Mouse (Mus musculus) kidney, adult 8-10 months (tissue): Measurements from ENCODE around the gene Vps51.

Experiments used
- DNase-seq, 2 experiments: peaks; one replicate each; pipeline ENCODE4 v3.0.0; 2022

Vps51 gene

DNA sequence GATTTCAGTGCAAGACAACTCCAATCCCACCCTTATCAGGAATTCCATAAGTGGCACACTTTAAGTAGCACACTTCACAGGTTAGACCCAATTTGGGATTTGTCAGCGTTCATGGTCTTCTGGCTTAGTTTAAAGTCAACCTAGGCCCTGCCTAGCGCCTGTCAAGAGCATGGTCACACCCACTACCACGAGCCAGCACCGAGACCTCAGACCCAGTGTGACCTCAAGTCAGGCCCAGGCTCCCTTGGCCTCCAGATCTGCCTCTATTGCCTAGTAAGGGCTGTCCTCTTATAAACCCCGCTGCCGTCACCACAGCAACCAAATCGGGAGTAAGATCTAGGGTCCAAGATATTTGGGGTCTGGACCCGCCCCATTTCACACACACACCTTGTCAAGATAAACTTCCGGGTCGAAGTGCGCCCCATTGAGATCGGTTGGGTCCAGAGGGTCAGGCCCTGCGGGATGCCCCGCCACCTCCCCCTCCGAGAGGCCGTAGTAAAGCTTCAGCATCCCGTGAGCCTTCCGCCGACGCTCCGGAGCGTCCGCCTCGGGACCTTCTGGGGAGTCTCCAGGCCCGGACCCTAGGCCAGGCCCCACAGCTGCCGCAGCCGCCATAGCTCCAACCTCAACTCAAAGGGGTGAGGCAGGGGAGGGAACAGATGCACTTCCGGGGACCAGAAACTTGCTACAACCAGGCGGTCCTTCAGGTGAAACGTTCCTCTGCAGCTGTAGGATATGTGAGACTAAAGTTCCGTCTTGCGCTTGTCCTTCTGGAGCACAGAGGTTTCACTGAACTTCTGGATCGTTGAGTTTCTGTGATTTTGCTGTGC is at the start of gene Vps51:
Gene Vps51, minus strand, starts transcription at position 668 of the 830 bp plus-strand sequence.
- DNase-seq: peak; percentile 88 to 93

- peak in 1 of 2 experiments; percentile 62 for DNase-seq
Measured at GRCm38 (mm10) chr19:6126289-6126688, 49.3 kb upstream of the Vps51 start.

- no peak for DNase-seq
Measured at GRCm38 (mm10) chr19:6124898-6125297, 47.9 kb upstream of the Vps51 start.

DNA sequence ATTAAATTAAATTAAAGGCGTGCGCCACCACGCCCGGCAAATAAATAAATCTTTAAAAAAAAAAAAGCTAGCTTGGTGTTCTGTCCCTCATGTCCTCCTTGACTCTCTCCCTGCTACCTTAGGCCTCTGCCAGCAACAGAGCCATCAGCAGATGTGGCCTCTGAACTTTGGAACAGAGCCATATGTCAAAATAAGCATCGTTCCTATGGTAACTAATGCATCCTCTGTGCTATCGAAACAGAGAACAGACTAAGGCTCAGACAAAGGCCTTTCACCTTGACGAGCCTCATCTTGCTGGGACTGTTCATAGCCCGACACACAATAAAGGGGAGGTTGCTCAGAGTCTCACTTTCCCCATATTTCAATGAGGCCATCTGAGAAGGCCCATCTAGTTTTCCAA is 46.3 kb upstream of the Vps51 start:
- no peak for DNase-seq

- DNase-seq: no peak
Measured at GRCm38 (mm10) chr19:6121761-6122160, 44.7 kb upstream of the Vps51 start.

GRCm38 (mm10) chr19:6118677-6119185 is 41.7 kb upstream of the Vps51 start:
- DNase-seq: no peak

DNA sequence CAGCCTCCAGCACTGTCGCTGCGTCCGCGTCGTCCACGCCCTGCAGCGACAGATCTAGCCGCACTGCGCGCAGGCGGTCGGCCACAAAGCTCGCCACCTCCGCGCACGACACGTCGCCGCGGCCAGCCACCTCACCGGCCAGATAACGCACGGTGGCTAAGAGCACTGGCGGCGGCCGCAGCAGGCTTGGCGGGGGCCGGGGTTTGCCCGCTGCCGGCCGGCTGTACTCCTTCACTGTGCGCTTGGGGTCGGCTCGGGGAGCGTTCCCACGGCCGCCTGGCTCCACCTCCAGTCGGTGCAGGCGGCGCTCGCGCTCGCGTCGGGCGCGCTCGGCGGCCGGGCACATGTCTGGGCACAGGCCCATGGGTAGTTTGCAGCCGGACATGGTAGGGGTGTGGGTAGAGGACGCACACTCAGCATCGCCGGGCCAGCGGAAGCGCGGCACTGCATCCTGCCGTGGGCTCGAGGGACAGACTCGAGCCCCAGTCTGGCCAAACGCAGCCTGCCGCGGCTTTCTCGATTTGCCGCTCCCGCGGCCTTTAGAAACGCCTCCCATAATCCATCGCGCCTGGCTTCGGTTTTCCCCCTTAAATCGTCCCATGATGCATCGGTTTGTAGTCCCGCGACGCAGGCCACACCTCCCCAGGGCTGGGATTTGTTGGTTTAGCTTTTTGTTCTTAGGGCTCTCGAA is 41.1 kb upstream of the Vps51 start, which contains the start of gene Sac3d1:
Gene Sac3d1, minus strand, starts transcription at position 665 of the 691 bp plus-strand sequence.
- DNase-seq: peak; percentile 85 to 92

DNA sequence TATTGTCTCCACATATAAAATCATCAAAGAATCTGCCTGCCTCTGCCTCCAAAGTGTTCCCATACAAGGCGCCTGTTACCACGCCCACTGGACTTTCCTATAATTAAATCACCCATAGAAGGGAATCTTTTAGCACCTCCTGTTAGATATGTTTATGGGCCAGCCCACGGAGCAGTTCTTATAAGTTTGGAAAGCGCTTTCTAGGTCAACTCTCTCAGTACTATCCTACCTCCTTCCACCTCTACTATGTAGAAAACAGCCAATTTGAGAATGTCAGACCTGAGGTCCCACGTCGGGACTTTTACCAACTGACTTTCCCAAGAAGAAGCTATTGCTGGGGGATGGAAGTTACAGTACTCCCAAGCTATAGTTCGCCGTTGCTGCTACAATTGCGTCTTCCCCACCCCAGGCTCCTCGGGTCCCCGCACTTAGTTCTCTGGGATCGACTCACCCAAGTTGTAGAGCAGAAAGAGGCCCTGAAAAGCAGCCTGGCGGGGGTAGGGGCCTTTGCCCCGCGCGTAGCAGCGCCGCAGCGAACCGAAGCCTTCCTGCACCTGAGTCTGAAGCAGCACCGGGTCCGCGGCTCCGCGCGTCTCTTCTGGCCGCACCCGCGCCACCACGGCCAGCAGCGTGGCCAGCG is 40.4 kb upstream of the Vps51 start:
- no peak for DNase-seq

DNA sequence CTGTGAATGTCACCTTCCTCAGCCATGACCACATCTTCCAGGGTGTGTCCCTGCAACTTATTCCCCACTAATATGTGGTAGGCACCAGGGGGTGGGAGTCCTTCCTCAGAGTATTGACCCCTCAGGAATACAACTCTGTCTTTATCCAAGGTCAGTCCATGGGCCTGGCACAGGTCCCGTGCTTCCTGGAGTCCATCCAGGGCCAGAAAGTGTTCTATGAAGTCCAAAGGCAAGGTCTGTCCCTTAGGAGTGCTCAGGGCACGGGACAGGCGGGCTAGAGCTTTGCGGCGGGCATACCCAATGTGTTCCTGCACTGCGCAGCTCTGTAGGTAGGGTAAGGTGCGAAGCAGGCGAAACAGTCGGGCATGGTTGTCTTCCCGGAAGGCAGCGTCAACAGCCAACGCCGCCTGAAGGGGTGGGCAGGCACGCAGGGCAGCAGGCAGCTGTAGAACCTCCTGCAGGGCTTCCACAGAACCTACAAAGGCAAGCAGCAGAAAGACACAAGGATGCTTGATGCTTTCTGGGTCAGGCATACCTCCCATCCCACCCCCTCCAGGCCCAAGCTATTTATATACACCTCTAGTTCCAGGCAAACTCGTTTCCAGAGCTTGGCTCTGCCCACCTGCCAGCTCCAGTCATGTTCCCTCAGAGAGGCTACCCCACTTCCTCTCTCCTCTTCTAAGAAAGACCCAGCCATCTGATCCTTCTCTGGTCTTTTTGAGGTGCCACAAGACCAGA is 39.3 kb upstream of the Vps51 start:
- DNase-seq: peak in 1 of 2 experiments; percentile 68

- peak in 1 of 2 experiments; percentile 46 for DNase-seq
Measured at GRCm38 (mm10) chr19:6113116-6113515, 36.1 kb upstream of the Vps51 start.

DNA sequence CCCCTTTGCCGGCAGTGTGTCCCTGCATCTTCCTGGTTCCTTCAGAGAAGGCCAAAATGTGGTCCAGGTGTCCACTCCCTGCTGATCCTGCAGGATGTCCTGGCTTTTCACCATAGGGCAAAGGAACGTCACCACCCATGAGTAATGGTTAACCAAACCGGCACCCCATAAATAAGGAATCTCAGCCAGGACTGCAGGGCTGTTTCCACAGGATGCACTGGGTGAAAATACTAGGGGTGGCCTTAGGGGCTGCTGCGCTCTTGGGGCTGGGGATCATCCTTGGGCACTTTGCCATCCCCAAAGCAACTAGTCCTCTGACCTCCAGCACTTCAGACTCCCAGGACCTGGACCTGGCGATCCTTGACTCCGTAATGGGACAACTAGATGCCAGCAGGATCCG is 28.6 kb upstream of the Vps51 start, which contains the start of gene Naaladl1:
Gene Naaladl1, plus strand, starts transcription at position 197 of the 400 bp plus-strand sequence.
- peak in 1 of 2 experiments; percentile 24 for DNase-seq

- no peak for DNase-seq
Measured at GRCm38 (mm10) chr19:6104476-6104875, 27.4 kb upstream of the Vps51 start.

DNA sequence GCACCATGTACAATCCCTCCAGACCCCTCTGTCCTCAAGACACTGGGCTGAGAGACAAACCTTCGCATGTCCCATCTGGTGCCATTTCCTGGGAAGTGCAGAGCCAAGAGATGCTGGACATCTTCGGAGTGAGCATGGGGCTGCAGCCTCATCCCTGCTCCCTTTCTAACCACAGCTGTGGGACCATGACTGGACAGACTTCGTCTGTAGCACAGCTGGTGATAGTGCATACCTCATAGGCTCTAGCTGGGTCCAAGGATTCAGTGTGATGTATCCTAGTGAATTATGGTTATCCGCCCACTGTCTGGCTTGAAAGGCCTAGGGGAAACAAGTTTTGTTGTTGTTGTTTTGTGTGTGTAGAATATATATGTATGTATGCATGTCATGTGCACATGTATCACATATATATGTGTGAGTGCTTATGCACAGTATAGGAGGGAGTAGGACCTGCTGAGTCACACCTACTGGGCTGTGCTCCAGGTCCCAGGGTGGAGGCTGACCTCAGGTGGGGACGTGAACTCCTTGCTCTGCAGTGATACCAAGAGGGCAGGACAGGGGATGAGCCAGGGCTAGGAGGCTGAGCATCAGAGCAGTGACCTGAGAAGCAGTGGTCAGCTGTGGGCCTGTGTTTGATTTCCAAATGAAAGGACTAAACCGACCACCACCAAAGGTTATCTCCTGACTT is 25.3 kb upstream of the Vps51 start:
- DNase-seq: no peak

- no peak for DNase-seq
Measured at GRCm38 (mm10) chr19:6101186-6101585, 24.2 kb upstream of the Vps51 start.

GRCm38 (mm10) chr19:6097847-6098246 is 20.8 kb upstream of the Vps51 start:
- no peak for DNase-seq

DNA sequence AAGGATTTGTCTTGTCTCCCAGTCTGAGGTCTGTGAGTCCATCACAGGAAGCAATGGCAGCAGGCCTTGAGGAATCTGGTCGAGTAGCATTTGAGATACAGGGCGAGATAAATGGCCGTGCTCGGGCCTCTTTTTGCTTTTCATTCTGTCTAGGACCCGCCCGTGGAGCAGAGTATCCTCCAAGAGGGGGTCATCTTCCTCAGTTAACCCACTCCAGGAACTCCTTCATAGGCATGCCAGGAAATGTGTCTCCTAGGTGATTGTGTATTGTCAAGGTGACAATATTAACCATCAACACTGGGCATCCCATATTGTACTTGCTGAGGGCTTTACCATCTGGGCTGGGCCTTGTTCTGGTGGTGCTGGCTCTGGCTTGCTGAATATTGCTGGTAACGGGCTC is 17.1 kb upstream of the Vps51 start, which contains the start of gene AC131692.1:
Gene AC131692.1, plus strand, starts transcription at position 301 of the 400 bp plus-strand sequence.
- no peak for DNase-seq

GRCm38 (mm10) chr19:6088841-6089240 is 11.8 kb upstream of the Vps51 start:
- no peak for DNase-seq

- peak in 1 of 2 experiments; percentile 53 for DNase-seq
Measured at GRCm38 (mm10) chr19:6085417-6085879, 8.4 kb upstream of the Vps51 start.

GRCm38 (mm10) chr19:6084478-6085248 is 7.6 kb upstream of the Vps51 start, which contains the start of the genes Zfpl1 and Cdca5:
Gene Zfpl1 (minus strand): TSS chr19:6084956.
Gene Cdca5 (plus strand): TSS chr19:6084983.
- peak; percentile 97 for DNase-seq

DNA sequence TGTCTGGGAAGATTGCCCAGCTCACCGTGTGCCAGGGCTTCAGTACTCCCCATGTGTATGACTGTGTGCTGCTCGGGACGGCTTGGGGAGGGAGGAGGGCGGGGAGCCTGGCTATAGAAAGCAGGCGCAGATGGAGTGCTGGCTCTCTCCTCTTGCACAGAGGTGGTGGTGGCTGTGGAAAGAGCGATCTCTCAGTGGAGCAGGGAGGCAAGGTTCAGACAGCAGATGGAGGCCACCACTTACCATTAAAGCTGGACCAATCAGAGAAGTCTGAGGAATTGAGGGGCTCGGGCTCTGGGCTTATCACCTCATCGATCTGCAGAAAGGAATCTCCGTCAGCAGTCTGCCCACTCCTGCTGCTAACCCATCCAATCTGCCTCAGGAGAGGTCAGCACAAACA is 5.1 kb upstream of the Vps51 start, which contains the start of gene Gm28374:
Gene Gm28374, minus strand, starts transcription at position 101 of the 400 bp plus-strand sequence.
- DNase-seq: no peak
